ENCODE assay signal across 7 mouse cellular contexts in the genomic region with DNA sequence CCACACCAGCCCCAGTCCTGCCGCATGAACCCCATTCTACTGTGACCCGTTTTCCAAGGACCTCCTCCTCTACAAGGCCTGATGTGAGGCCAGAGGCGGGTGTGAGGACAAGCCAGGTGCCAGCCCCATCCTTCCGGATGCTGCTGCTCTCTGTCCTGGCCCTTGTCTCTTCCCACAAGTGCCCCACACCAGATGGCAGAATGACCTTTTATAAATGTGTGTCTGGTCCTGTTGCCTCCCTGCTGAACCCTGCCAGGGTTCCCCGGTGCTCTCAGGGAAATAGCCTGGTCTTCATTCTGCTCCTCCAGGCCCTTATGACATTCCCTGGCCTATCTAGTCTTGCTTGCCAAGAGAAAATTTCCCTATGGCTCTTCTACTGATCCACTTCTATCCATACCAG.
"Had no signal": no experiment of that assay in that cellular context is flagged by ENCODE, and none has a peak within 500 bp of the region (broad histone marks: within the 10 kb centered on the region; RNA-seq: fewer than 3 reads in every experiment).

No protein-coding gene starts in this region.

- ATAC-seq: liver, embryonic 12.5 days; midbrain, embryonic 13.5 days had no signal

- DNase-seq: kidney, postnatal 10 days; kidney, postnatal 4 days; lung, postnatal 14 days; right cerebral cortex, postnatal 14 days; thymus, postnatal 4 days had no signal
